Mouse (Mus musculus): ENCODE results near the gene Tmub1.

Gene Tmub1

DNA sequence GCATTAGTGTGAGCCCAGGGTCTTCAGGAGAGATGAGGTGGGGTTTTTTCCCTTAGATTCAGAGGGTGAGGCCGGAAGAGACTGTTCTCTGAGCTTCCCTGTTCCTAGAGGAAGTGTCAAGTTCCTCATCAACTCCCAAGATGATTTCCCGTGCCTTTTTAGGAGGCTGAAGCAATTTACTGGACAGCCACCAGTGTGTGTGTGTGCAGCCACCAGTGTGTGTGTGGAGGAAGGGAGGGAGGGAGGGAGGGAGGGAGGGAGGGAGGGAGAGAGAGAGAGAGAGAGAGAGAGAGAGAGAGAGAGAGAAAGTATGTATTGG, 6.3 kb upstream of the Tmub1 start:
- no peak for DNase-seq (ENCODE audit: low spot score in 2 of 2)

DNA sequence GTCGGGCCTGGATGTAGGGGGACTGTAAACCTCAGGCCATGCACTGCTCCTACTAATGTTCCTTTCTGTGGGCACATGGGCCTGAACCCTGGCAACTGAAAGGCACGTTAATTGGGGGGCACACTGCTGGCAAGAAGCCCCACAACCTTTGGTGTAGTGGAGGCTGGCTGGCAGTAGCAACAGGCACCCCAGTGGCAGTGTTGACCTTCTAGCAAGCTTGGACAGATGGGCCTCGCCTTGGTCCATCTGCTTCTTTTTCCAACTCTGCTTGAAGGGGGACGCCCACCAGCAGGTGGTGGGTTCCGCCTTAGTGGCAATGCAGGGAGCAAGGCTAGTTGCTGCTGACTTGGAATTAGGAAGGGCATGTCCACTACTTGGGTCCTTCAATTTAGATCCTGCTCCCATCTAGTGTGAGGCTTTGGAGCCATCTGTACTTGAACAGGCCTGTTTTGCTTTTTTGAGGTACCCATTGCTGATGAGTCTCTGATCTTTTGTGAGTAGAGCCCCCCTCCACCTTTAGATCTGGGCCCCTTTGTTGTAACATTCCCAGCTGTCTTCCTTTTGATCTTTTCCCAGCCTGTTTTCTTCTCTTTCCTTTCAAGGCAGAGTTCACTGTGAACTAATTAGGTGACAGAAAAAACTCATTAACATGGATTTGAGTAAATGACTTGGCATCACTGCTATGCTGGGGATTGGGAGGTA, 5.8 kb upstream of the Tmub1 start:
- no peak for DNase-seq (ENCODE audit: low spot score in 2 of 2)

DNA sequence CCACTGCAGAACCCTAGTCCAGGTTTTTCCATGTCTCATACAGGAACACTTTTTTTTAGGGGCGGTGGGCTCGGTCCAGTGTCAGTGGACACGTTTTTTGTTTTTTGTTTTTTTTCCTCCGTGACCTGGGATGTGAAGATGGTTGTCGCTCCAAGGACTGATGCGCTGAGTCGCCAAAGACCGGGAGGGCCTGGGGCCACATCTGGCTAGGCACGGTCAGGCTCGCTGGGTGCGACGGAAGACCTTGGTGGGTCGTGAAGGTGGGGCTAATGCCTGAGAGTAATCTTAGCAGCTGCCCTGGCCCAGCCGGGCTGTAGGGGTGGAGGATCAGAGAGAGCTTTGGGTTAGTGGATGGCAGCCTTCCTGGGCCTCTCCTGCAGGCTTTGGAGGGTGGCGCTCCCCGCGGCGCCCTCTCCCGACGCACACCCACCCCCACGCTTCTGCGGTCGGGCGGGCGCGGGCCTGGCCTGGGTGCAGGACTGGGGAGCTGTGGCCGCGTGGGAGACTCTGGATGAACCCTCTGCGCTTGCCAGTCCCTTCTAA, 5.1 kb upstream of the Tmub1 start:
- DNase-seq (ENCODE audit: low spot score in 2 of 2), result no peak

DNA sequence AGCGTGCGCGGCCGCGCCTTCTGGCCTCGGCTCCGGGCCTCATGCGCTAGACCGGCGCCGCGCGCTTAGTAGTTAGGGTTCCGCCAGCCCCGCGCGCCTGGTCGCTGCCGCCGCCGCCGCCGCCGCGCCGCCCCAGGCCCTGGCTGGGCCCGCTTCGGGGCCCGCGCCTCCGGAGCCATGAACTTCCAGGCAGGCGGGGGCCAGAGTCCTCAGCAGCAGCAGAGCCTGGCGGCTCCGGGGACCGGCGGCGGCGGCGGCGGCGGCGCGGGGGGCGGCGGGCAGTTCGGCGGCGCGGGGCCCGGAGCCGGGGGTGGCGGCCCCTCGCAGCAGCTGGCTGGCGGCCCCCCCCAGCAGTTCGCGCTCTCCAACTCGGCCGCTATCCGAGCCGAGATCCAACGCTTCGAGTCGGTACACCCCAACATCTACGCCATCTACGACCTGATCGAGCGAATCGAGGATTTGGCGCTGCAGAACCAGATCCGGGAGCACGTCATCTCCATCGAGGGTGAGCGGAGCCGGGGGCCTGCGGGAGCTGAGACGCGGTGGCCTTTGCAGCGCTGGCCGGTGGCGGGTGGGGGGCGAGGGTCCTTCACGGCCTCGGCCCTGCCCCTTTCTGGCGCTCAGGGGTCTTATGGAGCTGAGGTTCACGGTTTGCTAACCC, 4.5 kb upstream of the Tmub1 start, which contains the start of gene Agap3:
TSS of gene Agap3 (plus strand) at position 148 of the 661 bp plus-strand sequence.
- DNase-seq (ENCODE audit: low spot score in 2 of 2), result no peak

DNA sequence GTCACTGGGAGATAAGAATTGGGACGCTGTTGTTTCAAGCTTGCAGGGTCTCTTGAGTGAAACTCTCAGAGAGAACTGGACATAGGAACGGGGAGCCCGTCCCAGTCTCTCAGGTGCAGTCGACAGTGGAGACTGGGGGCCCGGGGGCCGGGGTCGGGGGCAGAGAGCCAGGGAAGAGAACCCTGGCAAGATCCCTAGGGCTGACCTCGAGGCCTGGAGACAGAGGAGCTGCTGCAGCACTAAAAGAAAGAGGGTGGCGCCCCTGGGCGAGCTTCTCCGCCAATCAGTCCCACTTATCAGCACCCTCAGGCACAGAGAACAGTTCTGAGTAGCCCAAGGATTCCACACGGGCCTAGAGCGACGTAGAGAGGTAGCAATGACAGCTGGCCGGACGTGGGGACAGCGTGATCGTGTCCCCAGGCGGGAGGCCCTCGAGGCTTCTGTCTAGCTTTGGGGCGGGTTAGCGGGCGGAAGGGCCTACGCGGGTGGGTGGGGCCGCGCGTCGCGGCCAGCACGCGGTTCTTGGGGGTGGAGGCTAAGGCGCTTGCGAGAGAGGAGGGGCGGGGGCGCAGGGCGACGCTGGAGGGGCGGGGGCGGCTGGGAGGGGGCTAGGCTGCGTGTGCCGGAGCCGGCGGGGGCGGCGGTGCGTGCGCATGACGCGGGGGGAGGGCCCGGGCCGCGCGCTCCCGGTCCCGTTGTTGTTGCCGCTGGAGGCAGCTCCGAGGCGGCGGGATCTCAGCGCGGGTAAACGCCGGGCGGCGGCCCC, 3.8 kb upstream of the Tmub1 start:
- DNase-seq (ENCODE audit: low spot score in 2 of 2), result peak; percentile 85 to 87

DNA sequence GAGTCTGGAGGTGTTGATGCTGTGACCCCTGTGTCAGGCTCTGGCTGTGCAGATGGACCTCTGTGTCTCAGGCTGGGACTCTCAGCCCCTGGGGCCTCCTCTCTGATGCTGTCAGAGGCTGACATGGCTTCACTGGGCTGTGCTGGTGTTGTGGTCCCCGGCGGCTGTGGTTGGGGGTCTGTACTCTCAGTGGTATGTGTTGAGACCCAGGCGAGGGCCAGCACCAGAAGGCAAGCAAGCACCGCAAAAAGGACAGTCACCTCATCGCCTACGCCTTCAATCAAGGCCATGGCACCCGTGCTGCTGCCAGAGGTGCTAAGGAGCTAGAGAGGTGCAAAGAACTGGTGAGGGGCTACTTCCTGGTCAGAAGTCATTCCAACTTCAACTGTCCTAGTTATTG, 1.0 kb downstream of the Tmub1 start:
- DNase-seq (ENCODE audit: low spot score in 2 of 2), result no peak

DNA sequence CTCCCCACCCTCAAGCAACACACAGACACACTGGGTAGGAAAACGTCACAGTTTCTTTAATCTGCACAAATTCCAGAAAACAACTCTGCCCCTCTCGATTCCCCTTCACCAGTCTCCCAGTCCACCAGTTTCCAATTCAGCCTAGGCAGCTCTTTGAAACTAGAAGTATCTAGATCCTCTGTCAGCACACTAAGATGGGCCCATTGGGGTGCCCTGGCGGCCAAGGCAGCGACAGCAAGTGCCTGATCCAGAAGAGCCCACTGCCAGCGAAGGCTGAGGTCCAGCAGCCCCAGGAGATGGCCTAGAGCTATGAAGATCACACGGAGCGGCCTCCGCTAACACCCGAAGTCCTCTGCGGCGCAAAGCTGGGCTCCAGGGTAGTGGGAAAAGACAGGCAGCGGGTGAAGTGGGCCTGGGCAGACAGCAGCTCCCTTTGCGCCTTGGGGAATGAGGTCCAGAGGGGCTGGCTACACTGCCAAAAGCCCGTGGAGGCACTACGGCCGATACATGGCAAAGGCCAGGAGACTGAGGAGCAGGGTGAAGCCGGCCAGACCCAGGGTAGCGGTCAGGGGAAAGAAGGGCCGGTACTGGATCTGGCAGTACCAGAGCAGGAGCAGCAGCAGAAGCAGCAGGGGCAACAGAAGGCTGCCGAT, 2.1 kb downstream of the Tmub1 start:
- DNase-seq (ENCODE audit: low spot score in 2 of 2), result no peak

DNA sequence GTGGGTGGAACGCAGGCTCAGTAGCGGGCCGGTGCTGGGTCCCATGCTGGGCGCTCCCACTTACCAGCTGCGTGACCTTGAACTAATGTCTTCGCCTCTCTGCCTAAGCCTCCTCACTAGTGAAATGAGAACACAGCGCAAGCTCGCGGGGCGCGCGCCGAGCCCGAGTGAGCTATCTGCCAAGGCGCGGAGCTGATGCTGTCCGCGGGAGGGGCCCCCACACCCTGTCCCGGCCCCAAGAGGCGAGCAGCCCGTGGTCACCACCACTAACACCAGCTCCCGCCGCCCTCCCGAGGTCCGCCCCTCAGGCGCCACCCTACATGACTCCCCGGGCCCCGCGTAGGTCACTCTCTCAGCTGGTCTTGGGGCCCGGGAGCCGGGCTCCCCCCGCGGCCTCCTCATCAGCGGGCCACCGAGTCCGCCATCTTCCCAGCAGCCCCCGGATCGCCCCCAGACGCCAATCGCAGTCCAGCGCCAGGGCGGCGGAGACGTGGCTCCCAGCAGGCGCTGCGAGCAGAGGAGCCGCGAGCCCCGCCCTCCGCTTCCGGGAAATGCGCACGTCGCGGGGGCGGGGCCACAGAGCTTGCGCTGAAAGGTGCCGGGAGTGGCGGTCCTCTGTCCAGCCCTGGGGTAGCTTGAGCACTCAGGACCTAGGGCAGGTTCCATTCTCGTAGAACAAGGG, 2.8 kb downstream of the Tmub1 start, which contains the start of gene Fastk:
TSS of gene Fastk (minus strand) at position 542 of the 682 bp plus-strand sequence.
- peak; percentile 92 to 93 for DNase-seq (ENCODE audit: low spot score in 2 of 2)

DNA sequence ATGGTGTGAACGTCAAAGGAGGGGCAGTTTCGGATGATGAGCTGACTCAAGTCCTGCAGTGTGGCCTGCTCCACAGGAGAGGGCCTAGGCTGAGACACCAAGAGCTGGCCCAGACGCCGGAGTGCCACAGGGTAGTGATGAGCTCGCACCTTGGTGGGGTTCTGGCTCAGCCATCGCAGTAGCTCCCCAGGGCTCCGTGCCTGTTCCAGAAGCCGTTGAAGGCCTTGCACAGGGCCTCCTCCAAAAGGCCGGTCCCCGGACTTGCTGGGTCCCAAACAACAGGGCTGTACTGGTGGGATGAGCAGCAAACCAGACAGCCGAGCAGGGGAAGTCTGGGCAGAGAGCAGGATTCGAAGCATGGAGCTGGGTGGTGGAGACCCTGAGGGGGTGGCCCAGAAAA, 3.7 kb downstream of the Tmub1 start:
- DNase-seq (ENCODE audit: low spot score in 2 of 2), result no peak

DNA sequence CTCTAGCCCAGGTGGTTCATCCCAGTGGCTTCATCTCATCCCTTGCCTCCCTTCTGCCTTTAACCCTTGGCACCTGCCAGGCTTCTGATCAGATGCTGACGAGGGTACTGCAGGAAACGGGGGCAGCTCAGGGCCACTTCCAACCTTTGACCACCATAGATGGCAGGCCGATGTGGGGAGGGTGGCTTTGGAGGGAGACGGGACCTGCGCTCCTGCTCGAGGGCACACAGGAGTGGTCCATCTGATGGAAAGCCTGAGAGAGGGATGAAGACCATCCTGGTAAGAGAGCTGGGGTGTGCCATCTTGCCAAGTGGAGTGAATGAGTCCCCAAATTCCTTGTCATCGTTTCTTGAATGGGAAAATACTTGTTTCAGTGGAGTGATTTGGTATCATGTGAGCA, 4.5 kb downstream of the Tmub1 start:
- DNase-seq (ENCODE audit: low spot score in 2 of 2), result no peak

DNA sequence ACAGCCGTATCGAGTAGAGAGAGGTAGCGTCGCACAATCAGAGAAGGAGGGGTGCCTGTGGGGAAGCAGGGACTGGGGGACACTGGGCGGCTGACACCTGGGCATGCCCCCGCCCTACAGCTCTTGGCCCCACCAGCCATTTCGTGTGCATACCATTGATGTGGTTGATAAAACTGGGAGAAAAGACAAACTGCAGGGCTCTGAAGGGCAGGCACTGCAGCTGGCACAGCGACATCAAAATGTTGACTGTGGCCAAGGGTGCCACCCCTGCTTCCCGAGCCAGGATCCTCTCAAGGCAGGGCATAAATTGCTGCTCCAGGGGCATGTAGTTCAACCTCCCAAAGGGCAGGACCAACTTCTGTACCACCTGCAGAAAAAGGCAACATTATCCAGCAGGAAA, 5.6 kb downstream of the Tmub1 start:
- no peak for DNase-seq (ENCODE audit: low spot score in 2 of 2)

DNA sequence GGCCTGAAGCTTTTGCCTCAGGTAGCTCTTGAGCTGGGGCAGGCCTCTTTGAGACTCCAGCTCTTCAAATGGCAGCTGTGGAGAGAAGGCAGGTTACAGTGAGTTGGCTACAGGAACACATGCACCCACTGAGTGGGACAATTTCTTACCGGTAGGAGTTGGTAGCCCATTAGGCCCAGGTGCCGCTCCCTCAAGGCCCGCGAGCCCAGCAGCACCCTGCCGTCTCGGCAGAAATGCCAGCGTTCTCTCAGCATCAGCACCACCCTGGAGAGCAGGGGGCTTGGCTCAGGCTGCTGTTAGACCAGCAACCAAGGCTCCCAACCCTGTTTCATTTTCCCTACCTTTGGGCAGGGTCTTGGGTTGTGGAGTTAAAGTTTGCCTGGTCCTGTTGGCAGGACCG, 6.5 kb downstream of the Tmub1 start:
- DNase-seq (ENCODE audit: low spot score in 2 of 2), result no peak

DNA sequence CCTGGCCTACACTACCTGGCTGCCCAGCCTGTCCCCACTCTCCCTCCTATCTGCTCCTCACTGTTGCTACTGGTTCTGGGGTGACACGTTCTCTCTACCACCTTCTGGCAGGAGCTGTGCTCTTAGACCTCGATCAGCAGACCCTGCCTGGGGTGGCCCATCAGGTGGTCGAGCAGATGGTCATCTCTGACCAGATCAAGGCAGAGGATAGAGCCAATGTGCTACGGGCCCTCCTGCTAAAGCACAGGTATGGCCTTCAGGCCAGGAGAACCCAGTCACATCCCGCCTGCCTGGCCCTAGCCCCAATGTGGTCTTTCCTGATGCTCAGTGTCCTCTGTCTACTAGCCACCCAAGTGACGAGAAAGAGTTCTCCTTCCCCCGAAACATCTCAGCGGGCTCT, 13.7 kb downstream of the Tmub1 start:
- DNase-seq (ENCODE audit: low spot score in 2 of 2), result no peak

DNA sequence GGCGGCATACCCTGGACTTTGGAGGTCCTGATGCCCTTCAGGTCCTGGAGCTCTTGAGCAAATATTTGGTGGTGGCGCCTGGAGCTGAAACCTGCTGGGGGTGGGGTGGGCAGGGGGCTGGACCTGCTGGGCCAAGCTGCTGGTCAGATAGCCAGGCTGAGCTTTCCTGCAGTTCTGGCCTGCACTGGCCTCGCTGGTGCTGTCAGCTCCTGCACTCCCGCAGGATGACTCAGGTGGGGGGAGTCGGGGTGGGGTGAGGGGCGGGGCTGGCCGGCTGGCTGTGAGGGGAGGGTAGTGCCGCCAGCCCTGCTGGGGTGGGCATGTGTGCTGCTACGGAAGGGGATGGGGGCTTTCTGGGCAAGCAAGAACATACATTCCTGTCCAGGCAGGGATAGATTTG, 19.1 kb downstream of the Tmub1 start:
- DNase-seq (ENCODE audit: low spot score in 2 of 2), result no peak

DNA sequence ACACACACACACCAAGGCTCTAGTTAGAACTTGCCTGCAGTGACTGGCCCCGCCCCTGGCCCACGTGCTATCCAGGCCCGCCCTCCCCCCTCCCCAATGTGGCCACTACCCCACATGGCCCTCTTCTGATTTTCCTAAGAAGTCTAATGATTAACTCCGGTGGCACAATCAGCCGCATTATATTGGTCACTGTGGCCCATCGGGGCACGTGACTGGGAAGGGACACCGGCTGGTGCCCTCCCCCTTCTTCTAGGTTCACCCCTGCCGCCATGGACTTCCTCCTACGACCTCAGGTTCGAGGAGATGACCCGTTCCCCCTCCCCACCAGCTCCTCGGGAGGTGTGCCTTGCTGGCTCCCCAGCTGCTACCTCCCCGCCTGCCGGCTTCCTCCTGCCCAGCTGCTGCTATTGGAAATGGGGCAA, 19.7 kb downstream of the Tmub1 start:
- no peak for DNase-seq (ENCODE audit: low spot score in 2 of 2)

DNA sequence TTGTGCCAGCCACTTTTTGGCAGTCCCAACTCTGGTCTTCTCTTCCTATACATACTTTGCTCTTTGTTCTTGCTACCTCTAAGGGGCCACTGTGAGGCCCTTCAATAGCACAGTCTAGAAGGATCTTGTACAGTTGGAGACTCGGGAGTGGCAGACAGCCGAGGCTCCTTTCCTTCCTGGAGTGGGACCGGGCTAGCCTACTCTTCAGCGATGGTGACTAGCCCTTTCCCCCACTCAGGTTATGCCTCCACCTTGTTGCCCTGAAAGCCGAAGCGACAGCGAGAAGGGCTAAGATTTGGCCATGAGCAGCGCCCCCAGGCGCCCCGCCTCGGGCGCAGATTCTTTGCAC, 20.4 kb downstream of the Tmub1 start:
- no peak for DNase-seq (ENCODE audit: low spot score in 2 of 2)

DNA sequence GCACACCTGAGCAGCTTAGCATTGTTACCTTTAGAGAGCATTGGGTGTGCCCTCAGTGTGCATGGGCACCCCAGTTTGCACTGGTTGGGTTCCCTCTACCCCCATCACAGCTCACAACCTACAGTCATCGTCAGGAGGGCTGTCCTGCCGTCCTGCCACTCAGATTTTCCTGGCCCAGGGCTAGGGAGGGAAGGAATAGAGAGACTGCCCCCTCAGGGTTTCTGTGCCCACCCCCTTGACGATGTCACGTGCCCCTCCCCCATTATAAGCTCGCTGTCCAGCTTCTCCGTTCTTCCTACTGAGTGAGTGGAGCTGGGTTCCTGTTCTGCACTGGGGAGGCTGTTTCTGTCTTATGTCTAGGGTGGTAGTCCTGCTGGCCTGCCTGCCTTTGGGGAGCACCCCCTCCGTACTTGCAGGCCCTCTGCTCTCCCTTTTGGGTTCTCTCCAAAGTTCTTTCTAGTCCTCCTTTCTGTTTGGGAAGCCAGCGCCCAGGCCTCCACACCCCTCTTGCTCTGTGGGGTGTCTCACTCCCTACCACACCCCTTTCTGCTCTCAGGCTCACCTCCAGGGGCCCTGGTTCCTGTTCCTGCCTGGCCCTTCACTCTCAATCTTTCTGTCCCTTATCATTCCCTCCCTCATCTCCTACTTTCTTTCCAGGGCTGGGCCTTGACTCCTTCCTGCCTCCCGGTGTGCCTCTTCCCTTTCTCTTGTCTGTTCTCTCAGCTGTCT, 20.9 kb downstream of the Tmub1 start:
- DNase-seq (ENCODE audit: low spot score in 2 of 2), result no peak

DNA sequence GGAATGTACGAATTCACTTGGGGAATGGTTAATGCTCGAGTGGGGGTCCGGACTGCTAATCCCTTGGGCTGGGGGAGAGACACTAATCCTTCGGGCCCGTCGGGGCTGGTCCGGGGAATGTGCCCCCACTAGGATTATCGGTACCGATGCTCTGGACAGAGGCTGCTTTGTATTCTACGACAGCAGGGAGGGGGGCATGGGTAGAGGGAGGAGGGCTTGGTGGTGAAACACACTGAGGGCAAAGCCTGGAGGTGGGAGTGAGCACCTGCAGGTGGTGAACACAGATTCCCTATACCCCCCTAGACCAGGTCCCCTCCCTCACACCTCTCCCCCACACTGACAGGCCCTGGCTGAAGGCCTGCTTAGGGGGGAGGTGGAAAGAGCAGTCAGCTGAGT, 21.6 kb downstream of the Tmub1 start:
- no peak for DNase-seq (ENCODE audit: low spot score in 2 of 2)

DNA sequence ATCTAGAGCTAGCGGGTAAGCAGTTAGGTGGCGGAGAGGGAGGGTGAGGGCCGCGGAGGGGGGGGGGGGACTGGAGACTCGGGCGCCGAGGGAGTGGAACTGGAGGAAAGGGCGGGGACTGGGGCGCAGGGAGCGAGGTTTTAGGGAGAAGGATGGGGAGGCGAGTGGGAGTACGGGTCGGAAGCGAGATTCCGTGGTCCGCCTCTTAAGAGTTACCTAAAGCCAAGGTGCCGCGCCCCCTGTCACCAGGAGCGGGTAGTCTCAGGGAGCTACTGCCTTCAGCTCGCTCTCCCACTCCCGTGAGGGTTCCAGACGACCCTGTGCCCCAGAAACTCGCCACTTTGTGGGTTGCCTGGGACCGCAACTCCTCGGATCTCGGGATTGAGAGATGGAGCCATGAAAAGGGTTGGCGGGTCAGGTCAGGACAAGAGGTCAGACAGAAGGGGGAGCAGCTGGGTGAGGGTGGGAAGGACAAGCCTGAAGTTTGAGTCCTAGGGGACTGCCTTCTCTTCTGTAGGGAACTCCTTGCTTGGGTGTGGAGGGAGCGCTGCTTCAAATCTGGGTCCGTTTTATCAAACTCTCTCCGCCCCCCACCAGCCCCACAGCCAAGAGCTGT, 22.1 kb downstream of the Tmub1 start:
- DNase-seq (ENCODE audit: low spot score in 2 of 2), result peak in 1 of 2 experiments; percentile 66

DNA sequence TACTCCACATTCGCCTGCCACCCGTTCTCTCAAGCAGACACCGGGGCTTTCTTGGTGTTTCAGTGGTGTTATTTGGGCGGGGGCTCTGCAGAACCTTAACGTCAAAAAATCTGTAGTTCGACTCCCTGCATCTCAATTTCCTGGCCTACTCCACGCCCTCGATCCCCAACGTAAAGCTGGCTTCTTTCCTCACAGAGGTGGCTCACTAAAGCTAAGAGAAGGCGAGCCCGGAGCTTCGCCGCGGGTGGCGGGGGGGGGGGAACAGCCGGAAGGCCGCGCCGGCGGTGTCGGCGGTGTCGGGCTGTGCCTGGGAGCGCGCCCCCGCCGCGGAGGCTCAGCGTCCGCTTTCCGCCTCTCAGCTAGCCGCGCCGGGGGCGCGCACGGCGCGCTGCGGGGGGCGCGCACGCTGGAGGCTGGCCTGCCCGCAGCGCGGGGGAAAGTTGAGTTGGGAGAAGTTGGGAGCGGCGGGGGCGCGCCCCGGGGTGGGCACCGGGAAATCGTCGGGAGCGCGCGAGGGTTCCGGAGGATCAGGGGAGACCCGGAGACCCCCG, 22.7 kb downstream of the Tmub1 start:
- peak; percentile 84 to 88 for DNase-seq (ENCODE audit: low spot score in 2 of 2)

All from urinary bladder, postnatal 4 days (tissue).